Mouse (Mus musculus) right cerebral cortex, postnatal 25 days (tissue): ENCODE measurements around the gene Krtap22-2.
"Not testable (repeated sequence)": the region's sequence is repeated elsewhere in the genome, so short reads cannot be mapped to it uniquely, and the experiment has no call there.

Source experiments
- DNase-seq: peaks from one replicate; pipeline ENCODE4 v3.0.0; 2022

The Krtap22-2 gene

DNA sequence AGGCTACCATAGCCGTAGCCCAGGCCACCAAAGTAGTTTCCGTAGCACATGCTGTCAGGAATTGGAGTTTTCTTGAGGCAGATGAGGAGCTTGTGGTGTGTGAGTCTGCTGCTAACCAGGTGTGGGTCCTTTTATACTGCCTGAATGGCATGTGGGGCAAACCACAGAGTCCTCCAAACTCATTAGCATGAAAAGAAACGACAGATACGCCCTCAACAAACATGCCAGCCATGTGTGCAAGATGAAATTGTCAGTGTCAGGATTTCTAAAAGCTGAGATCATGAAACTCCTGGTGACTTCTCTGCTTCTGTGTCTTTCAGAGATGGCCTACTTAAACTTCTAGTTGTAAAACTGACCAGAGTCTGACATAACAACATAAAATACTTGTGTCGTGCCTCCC, at the start of gene Krtap22-2:
TSS of gene Krtap22-2 (minus strand) at position 101 of the 400 bp plus-strand sequence.
- no peak for DNase-seq

- DNase-seq = no peak
Observed at GRCm38 (mm10) chr16:89047783-89048182, 37.2 kb upstream of the Krtap22-2 start, which contains the start of gene Krtap6-5. Gene Krtap6-5 (minus strand): TSS chr16:89047883.

GRCm38 (mm10) chr16:89041372-89041771, 30.8 kb upstream of the Krtap22-2 start, which contains the start of gene Gm10228:
Gene Gm10228 (minus strand): TSS chr16:89041472.
- DNase-seq = not testable (repeated sequence)

DNA sequence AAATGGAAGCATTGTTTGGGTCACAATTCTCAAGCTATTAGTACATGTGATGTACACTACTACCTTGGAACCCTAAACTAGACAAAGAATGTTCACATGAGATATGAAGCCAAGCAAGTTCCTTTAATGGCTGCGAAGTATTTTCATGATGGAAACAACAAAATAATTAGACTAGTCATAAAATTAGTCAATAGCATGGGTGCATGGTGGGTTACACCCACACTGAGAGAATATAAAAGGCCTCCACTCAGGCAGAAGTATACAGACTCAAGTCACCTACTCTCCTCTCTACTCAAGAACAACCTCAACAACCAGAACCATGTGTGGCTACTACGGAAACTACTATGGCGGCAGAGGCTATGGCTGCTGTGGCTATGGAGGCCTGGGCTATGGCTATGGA, 20.8 kb upstream of the Krtap22-2 start, which contains the start of gene Krtap6-1:
TSS of gene Krtap6-1 (plus strand) at position 301 of the 400 bp plus-strand sequence.
- DNase-seq = not testable (repeated sequence)

- not testable (repeated sequence) for DNase-seq
Observed at GRCm38 (mm10) chr16:89014984-89015383, 4.4 kb upstream of the Krtap22-2 start, which contains the start of gene Gm10229. Gene Gm10229 (plus strand): TSS chr16:89015284.

GRCm38 (mm10) chr16:89013973-89014372, 3.4 kb upstream of the Krtap22-2 start:
- no peak for DNase-seq

- DNase-seq = no peak
Observed at GRCm38 (mm10) chr16:88962773-88963172, 47.8 kb downstream of the Krtap22-2 start, which contains the start of gene Krtap16-3. Gene Krtap16-3 (minus strand): TSS chr16:88962873.
